ENCODE assay signal across 15 mouse cellular contexts in the genomic region with DNA sequence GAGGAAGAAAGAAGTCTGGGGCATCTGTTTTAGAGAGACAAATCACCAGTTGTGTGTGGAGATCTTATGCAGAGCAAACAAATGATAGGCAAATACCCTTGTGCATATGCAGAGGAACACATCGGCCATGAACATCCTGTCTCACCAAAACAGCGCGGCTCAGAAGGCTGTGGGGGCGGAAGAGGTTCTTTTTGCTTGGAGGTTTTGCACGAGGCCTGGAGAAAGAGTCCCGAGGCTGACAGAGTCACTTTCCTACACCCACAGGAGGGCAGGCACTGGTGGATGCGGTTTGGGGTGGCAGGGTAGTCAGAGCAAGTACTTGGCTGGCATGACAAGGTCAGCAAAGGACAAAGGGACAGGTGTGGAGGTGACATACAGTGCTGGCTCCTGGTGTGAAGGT.
DNase-seq lines count a peak whose midpoint lies in the region; ATAC-seq lines count a peak whose summit lies in the region.
"Had no signal": no experiment of that assay in that cellular context is flagged by ENCODE, and none has a peak within 500 bp of the region (broad histone marks: within the 10 kb centered on the region; RNA-seq: fewer than 3 reads in every experiment).

No protein-coding gene starts in this region.

- H3K9ac ChIP-seq in midbrain, embryonic 16.5 days (ENCODE audit: low read depth, low read length), result no peak overlapping the region
- H3K9ac ChIP-seq in midbrain, embryonic 14.5 days (replicated peaks; ENCODE audit: low read length), result no peak overlapping the region
- H3K9ac ChIP-seq: embryonic facial prominence, embryonic 12.5 days; forebrain, embryonic 12.5 days; heart, embryonic 12.5 days had no signal

- WGBS in midbrain, embryonic 16.5 days, result 81% methylated on average over 7 of the region's 7 CpGs
- 85% methylated on average over 7 of the region's 7 CpGs for WGBS in midbrain, embryonic 14.5 days

- H3K4me1 ChIP-seq in midbrain, embryonic 16.5 days (ENCODE audit: control insufficient read depth, insufficient read depth, low read length), result peaks cover 14% of the 10 kb centered on the region
- peaks cover 13% of the 10 kb centered on the region for H3K4me1 ChIP-seq in midbrain, embryonic 14.5 days (ENCODE audit: control insufficient read depth, insufficient read depth, low read length)
- H3K4me1 ChIP-seq: heart, embryonic 12.5 days had no signal

- H3K4me2 ChIP-seq in midbrain, embryonic 16.5 days (ENCODE audit: low read length), result no peak overlapping the region
- H3K4me2 ChIP-seq in midbrain, embryonic 14.5 days (ENCODE audit: low read length), result no peak overlapping the region
- H3K4me2 ChIP-seq: embryonic facial prominence, embryonic 12.5 days; forebrain, embryonic 12.5 days; heart, embryonic 12.5 days had no signal

- H3K27ac ChIP-seq in midbrain, embryonic 16.5 days (ENCODE audit: low read length), result peak overlapping the region; percentile 82; the same call in 1 of the 2 replicates
- H3K27ac ChIP-seq in midbrain, embryonic 14.5 days (replicated peaks; ENCODE audit: low read depth, low read length), result no peak overlapping the region
- H3K27ac ChIP-seq: forebrain, embryonic 12.5 days; macrophage had no signal

- H3K36me3 ChIP-seq in midbrain, embryonic 16.5 days (ENCODE audit: control insufficient read depth, insufficient read depth, low read length), result no peaks in the 10 kb centered on the region
- H3K36me3 ChIP-seq in midbrain, embryonic 14.5 days (ENCODE audit: control insufficient read depth, insufficient read depth, low read length), result no peaks in the 10 kb centered on the region
- H3K36me3 ChIP-seq: embryonic facial prominence, embryonic 12.5 days; forebrain, embryonic 12.5 days; heart, embryonic 12.5 days had no signal

- peak; percentile 69 for ATAC-seq in frontal cortex, adult (ENCODE audit: low TSS enrichment)
- no peak for ATAC-seq in midbrain, embryonic 16.5 days
- no peak for ATAC-seq in midbrain, embryonic 14.5 days (ENCODE audit: low FRiP score, low TSS enrichment)

- no peaks in the 10 kb centered on the region for H3K9me3 ChIP-seq in midbrain, embryonic 16.5 days (replicated peaks; ENCODE audit: control insufficient read depth, low read length, poor library complexity, severe bottlenecking)
- H3K9me3 ChIP-seq in midbrain, embryonic 14.5 days (ENCODE audit: control insufficient read depth, low read length), result no peaks in the 10 kb centered on the region
- H3K9me3 ChIP-seq: embryonic facial prominence, embryonic 12.5 days; forebrain, embryonic 12.5 days; heart, embryonic 12.5 days had no signal

- DNase-seq in frontal cortex, adult 2 months (ENCODE audit: extremely low spot score in 1 of 2, low spot score in 1 of 2), result no peak
- no peak for DNase-seq in midbrain, embryonic 14.5 days
- DNase-seq in spleen, adult 12 weeks (ENCODE audit: low spot score), result peak; percentile 39
- peak; percentile 52 for DNase-seq in thymus, postnatal 25 days
- DNase-seq in neural tube, embryonic 10.5 days (ENCODE audit: extremely low spot score, low spot score), result no peak
- DNase-seq in ovary, postnatal 10 days (ENCODE audit: low spot score), result no peak
- DNase-seq: cerebellum, postnatal 14 days; retina, postnatal 1 day had no signal

- no peaks in the 10 kb centered on the region for H3K27me3 ChIP-seq in midbrain, embryonic 16.5 days (ENCODE audit: control insufficient read depth, insufficient read depth, low read depth, low read length)
- H3K27me3 ChIP-seq in midbrain, embryonic 14.5 days (ENCODE audit: control insufficient read depth, insufficient read depth, low read length), result no peaks in the 10 kb centered on the region
- H3K27me3 ChIP-seq: embryonic facial prominence, embryonic 12.5 days; forebrain, embryonic 12.5 days; heart, embryonic 12.5 days had no signal

- no peak overlapping the region for H3K4me3 ChIP-seq in midbrain, embryonic 16.5 days (ENCODE audit: low read depth, low read length)
- no peak overlapping the region for H3K4me3 ChIP-seq in midbrain, embryonic 14.5 days (replicated peaks; ENCODE audit: low read depth, low read length)
- H3K4me3 ChIP-seq: embryonic facial prominence, embryonic 12.5 days; forebrain, embryonic 12.5 days; heart, embryonic 12.5 days; myocyte had no signal

Comparison
In these comparisons a context has a peak if more than half of its experiments do, and no peak if none do; other contexts are left out.
1. DNase-seq: peak in spleen, adult 12 weeks (single experiment) and thymus, postnatal 25 days (single experiment); none in frontal cortex, adult 2 months (0 of 2), midbrain, embryonic 14.5 days (single experiment), neural tube, embryonic 10.5 days (single experiment) and ovary, postnatal 10 days (single experiment).